Mouse (Mus musculus): ENCODE measurements around the gene Trmo. TPM values are rescaled to one million over a fixed set of nuclear protein-coding genes. Genes with fewer than 3 reads are reported as not detected.

The Trmo gene
- polyA plus RNA-seq, 1 experiment, result 27.0 TPM

DNA sequence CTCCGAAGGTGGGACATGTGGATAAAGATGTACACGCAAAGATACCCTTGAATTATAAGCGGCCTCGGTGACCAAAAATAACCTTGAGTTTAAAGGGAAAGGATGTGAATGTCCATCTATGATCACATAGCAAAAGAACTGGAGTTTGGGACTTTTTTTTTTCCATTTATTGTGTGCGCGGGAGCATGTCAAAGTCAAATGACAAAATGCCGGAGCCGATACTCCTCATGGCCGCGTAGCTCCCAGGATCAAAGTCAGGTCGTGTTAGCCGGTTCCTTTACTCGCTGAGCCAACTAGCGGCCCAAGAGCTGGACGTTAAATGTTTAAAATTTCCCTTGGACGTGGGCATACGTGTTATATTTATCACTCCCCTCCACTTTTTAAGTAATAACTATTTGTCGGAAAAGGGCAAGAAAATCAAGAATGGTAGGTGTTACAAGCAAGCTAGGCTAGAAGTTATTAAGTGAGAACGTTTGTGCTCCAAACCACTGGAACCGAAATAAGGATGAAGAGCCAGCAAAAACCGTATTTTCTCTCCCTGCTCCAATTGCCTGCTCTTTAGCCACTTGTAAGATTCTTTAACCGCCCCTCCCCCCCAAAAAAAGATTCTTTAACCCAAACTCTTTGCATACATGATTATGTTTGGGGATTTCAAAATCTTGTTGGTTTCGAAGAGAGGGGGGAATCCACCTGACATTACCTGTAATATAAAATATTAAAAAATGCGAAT is 540 bp upstream of the Trmo start:
- TF ChIP-seq CTCF (IDR thresholded peaks at IDR 0.05; ENCODE audit: control insufficient read depth, insufficient read depth, low read length) (no peak), POLR2A (IDR thresholded peaks at IDR 0.05; ENCODE audit: borderline replicate concordance, control insufficient read depth, low read depth, low read length) (no peak)
- peak overlapping the region; percentile 88 for H3K27ac ChIP-seq (ENCODE audit: control insufficient read depth, insufficient read depth, low read depth, low read length, poor library complexity)
- no peaks in the 10 kb centered on the region; the same call in 1 of the 2 replicates for H3K4me1 ChIP-seq (ENCODE audit: control insufficient read depth, insufficient read depth, low read length)
- under 1% methylated on average over 24 of the region's 24 CpGs for WGBS
- H3K4me3 ChIP-seq (replicated peaks; ENCODE audit: control insufficient read depth, low read depth, low read length), result peak overlapping the region; percentile 90

DNA sequence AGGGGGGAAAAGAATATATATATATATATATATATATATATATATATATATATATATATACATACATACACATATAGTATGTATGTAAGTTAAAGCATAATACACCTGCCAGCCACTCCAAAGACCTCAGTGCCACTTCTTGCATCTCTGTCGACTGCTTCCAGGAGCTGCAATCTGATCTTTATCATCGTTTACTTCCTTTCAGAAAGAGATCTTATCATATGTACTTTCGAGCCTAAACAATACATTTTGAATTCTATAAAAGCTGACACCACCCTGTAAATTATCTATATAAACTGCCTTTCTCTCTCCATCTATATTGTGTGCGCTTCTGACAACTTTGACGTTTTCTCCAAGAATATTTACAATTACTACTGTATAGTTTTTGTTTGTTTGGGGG is 681 bp downstream of the Trmo start:
- H3K4me3 ChIP-seq (replicated peaks; ENCODE audit: control insufficient read depth, low read depth, low read length), result peak overlapping the region; percentile 90
- no peaks in the 10 kb centered on the region; the same call in 1 of the 2 replicates for H3K4me1 ChIP-seq (ENCODE audit: control insufficient read depth, insufficient read depth, low read length)
- TF ChIP-seq POLR2A (IDR thresholded peaks at IDR 0.05; ENCODE audit: borderline replicate concordance, control insufficient read depth, low read depth, low read length), result no peak
- TF ChIP-seq CTCF (IDR thresholded peaks at IDR 0.05; ENCODE audit: control insufficient read depth, insufficient read depth, low read length), result no peak
- WGBS, result 1% methylated on average over 5 of the region's 5 CpGs
- H3K27ac ChIP-seq (ENCODE audit: control insufficient read depth, insufficient read depth, low read depth, low read length, poor library complexity), result no peak overlapping the region

DNA sequence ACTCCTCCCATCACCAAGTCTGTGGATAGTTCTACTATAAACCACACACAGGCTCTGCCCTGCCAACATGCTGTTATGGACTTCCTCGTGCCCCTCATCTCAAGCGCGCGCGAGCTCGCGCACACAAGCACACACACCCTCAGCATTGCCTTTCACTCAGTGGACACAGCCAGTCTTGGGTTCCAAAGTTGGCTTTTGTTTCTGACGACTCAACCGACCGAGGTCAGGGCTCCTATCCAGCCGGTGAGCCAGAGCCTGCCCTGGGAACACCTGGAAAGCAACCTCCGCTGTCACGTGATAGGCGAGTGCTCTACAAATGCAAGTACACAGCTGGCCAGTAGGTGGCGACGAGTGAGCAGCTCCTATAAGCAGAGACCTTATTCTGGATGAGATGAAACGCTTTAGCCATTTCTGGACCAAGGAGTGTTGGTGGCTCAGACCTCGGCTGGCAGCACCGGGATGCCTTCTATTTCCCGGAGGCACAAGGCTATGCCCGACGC is 14.3 kb downstream of the Trmo start:
- 22% methylated on average over 22 of the region's 22 CpGs for WGBS
- H3K4me3 ChIP-seq (replicated peaks; ENCODE audit: control insufficient read depth, low read depth, low read length), result peak overlapping the region; percentile 13
- H3K27ac ChIP-seq (ENCODE audit: control insufficient read depth, insufficient read depth, low read depth, low read length, poor library complexity), result no peak overlapping the region
- no peaks in the 10 kb centered on the region; the same call in none of the 2 replicates for H3K4me1 ChIP-seq (ENCODE audit: control insufficient read depth, insufficient read depth, low read length)
- peak; percentile 95 for TF ChIP-seq CTCF (IDR thresholded peaks at IDR 0.05; ENCODE audit: control insufficient read depth, insufficient read depth, low read length)
- no peak; the same call in 1 of the 2 replicates for TF ChIP-seq POLR2A (IDR thresholded peaks at IDR 0.05; ENCODE audit: borderline replicate concordance, control insufficient read depth, low read depth, low read length)

DNA sequence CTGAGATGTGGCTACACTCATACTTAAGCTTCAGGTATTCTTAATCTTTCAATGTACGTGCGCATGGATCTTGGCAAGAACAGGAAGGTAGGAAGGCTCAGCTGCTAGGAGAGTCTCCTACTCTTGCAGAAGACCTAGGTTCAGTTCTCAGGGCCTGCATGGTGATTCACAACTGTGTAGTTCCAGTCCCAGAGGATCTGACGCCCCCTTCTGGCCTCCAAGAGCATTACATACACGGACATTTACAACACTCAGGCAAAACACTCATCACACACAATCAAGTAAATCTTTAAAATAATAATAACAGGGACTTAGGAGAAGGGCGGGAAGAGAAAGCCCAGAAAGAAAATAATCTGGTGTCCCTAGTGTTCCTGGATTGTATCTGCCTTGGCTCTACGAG is 14.8 kb downstream of the Trmo start:
- peak; percentile 52 for TF ChIP-seq CTCF (IDR thresholded peaks at IDR 0.05; ENCODE audit: control insufficient read depth, insufficient read depth, low read length)
- no peak for TF ChIP-seq POLR2A (IDR thresholded peaks at IDR 0.05; ENCODE audit: borderline replicate concordance, control insufficient read depth, low read depth, low read length)
- WGBS, result 51% methylated on average over 6 of the region's 6 CpGs
- Histone ChIP-seq H3K4me1 (ENCODE audit: control insufficient read depth, insufficient read depth, low read length) (no peaks in the 10 kb centered on the region; the same call in 1 of the 2 replicates), H3K27ac (ENCODE audit: control insufficient read depth, insufficient read depth, low read depth, low read length, poor library complexity) (no peak overlapping the region), H3K4me3 (replicated peaks; ENCODE audit: control insufficient read depth, low read depth, low read length) (no peak overlapping the region)

DNA sequence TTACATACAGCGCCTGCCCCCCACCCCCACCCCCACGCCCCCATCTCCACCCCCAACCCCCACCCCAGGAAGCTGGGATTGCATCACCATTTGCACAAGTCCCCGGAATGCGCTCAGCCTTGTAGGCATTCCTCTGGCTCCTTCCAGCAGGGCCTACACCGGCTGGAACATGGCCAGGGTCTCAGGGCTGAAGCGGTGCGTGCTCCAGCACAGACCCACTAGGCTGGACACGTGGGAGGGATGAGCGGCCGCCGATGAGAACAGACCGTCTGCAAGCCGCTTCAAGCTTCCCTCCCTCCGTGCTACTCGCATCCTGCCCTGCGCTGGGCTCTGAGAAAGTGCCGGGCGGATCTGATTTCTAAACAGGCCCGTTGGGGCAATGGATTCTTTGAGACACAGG is 18.2 kb downstream of the Trmo start:
- no peak for TF ChIP-seq CTCF (IDR thresholded peaks at IDR 0.05; ENCODE audit: control insufficient read depth, insufficient read depth, low read length)
- no peak for TF ChIP-seq POLR2A (IDR thresholded peaks at IDR 0.05; ENCODE audit: borderline replicate concordance, control insufficient read depth, low read depth, low read length)
- Histone ChIP-seq H3K4me3 (replicated peaks; ENCODE audit: control insufficient read depth, low read depth, low read length) (no peak overlapping the region), H3K27ac (ENCODE audit: control insufficient read depth, insufficient read depth, low read depth, low read length, poor library complexity) (no peak overlapping the region), H3K4me1 (ENCODE audit: control insufficient read depth, insufficient read depth, low read length) (no peaks in the 10 kb centered on the region; the same call in 1 of the 2 replicates)
- 9% methylated on average over 19 of the region's 19 CpGs for WGBS

DNA sequence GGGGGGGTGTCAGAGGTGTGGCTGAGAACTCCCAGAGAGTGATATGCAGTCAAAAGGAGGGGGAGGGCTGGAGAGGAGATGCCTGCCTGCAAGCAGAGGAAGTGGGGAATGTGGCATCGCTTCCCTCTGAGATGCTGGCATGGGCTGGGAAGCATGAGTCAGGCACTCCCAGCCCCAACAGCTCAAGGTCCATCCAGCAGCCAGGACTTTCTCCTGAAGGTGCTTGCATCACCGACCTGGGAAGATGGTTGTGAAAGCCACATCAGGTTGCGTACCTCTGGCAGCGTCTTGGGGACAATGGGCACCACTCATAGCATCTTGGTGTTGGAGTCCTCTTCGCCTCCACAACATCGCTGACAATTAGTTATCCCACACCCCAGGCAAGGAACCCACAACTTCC is 18.8 kb downstream of the Trmo start:
- TF ChIP-seq CTCF (IDR thresholded peaks at IDR 0.05; ENCODE audit: control insufficient read depth, insufficient read depth, low read length) (no peak), POLR2A (IDR thresholded peaks at IDR 0.05; ENCODE audit: borderline replicate concordance, control insufficient read depth, low read depth, low read length) (no peak)
- 28% methylated on average over 6 of the region's 6 CpGs for WGBS
- no peak overlapping the region for H3K27ac ChIP-seq (ENCODE audit: control insufficient read depth, insufficient read depth, low read depth, low read length, poor library complexity)
- H3K4me3 ChIP-seq (replicated peaks; ENCODE audit: control insufficient read depth, low read depth, low read length), result no peak overlapping the region
- no peaks in the 10 kb centered on the region; the same call in 1 of the 2 replicates for H3K4me1 ChIP-seq (ENCODE audit: control insufficient read depth, insufficient read depth, low read length)

DNA sequence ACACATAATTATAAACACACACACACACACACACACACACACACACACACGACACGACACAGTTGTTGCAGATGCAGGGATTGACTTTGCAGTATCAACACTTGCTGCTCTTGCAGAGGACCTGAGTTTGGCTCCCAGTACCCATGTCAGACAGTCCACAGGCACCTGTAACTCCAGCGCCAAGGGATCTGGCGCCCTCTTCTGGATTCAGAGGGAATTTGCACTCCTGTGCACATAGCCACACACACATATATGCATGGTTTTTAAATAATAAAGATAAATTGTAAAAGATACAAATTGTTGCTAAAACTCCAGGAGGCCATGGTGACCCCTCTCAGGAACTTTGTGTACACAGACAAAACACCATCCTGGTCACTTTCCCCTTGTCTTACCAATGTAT is 20.2 kb downstream of the Trmo start:
- no peaks in the 10 kb centered on the region for H3K4me1 ChIP-seq (ENCODE audit: control insufficient read depth, insufficient read depth, low read length)
- no peak overlapping the region for H3K4me3 ChIP-seq (replicated peaks; ENCODE audit: control insufficient read depth, low read depth, low read length)
- peak; percentile 36 for TF ChIP-seq CTCF (IDR thresholded peaks at IDR 0.05; ENCODE audit: control insufficient read depth, insufficient read depth, low read length)
- TF ChIP-seq POLR2A (IDR thresholded peaks at IDR 0.05; ENCODE audit: borderline replicate concordance, control insufficient read depth, low read depth, low read length), result no peak
- WGBS, result 66% methylated on average over 4 of the region's 4 CpGs
- H3K27ac ChIP-seq (ENCODE audit: control insufficient read depth, insufficient read depth, low read depth, low read length, poor library complexity), result no peak overlapping the region

DNA sequence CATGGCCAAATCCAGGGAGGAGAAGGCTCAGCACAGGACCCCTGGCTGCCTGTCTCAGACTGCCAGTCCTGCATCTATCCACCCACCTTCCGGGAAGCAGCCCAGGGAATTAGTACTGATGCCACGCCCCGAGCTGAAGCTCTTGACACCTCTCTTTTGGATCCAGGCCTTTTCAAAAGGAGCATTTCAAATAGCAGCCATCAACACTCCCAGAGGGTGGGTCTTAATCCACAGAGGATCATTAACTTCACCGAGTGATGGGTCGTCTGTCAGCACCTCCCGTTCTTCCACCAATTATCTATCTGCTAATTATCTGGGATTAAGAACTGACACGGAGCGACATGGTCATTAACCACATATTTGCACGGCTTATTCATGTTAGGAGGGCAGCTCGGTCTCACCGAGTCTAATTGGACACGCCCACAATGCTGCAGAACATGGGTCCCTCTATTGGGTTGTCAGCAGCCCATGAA is 21.7 kb downstream of the Trmo start:
- 34% methylated on average over 12 of the region's 12 CpGs for WGBS
- no peak overlapping the region for H3K4me3 ChIP-seq (replicated peaks; ENCODE audit: control insufficient read depth, low read depth, low read length)
- H3K27ac ChIP-seq (ENCODE audit: control insufficient read depth, insufficient read depth, low read depth, low read length, poor library complexity), result no peak overlapping the region
- no peak for TF ChIP-seq CTCF (IDR thresholded peaks at IDR 0.05; ENCODE audit: control insufficient read depth, insufficient read depth, low read length)
- no peak for TF ChIP-seq POLR2A (IDR thresholded peaks at IDR 0.05; ENCODE audit: borderline replicate concordance, control insufficient read depth, low read depth, low read length)
- no peaks in the 10 kb centered on the region for H3K4me1 ChIP-seq (ENCODE audit: control insufficient read depth, insufficient read depth, low read length)

Measured in bone marrow, adult 2 months (tissue).